Mouse (Mus musculus) heart, postnatal 0 days (tissue): ENCODE results near the gene Mrps31. TPM values are rescaled to one million over a fixed set of nuclear protein-coding genes. Genes with fewer than 3 reads are reported as not detected.

ENCODE experiments used
- ATAC-seq: fragments of 200-750 bp; cut with Nextera tagmentation; 2 replicates; pipeline ENCODE4 v1.8.0; 2017; ENCODE audit warnings: low read depth, moderate number of reproducible peaks, moderate library complexity; ENCODE audit not compliant: insufficient read depth
- DNase-seq: peaks from one replicate; pipeline ENCODE4 v3.0.0-alpha.2; 2016; ENCODE audit warnings: low spot score
- H3K27ac ChIP-seq: fragments of 300-500 bp; sonication (generic); 2 replicates; pipeline ENCODE4 v1.5.1; 2014; ENCODE audit warnings: low read depth, mild to moderate bottlenecking
- H3K27me3 ChIP-seq: fragments of 300-500 bp; sonication (generic); 2 replicates; pipeline ENCODE4 v1.6.1; 2014; ENCODE audit warnings: low read length, mixed read lengths; ENCODE audit not compliant: control insufficient read depth, insufficient read depth
- H3K36me3 ChIP-seq: fragments of 300-500 bp; sonication (generic); replicated peaks from 2 replicates; pipeline ENCODE4 v1.6.1; 2014; ENCODE audit warnings: low read length, mixed read lengths; ENCODE audit not compliant: control insufficient read depth, insufficient read depth
- H3K4me1 ChIP-seq: fragments of 300-500 bp; sonication (generic); 2 replicates; pipeline ENCODE4 v1.6.1; 2014; ENCODE audit warnings: antibody characterized with exemption; ENCODE audit not compliant: control insufficient read depth, insufficient read depth
- H3K4me2 ChIP-seq: fragments of 300-500 bp; sonication (generic); 2 replicates; pipeline ENCODE4 v1.6.1; 2014; ENCODE audit warnings: low read depth, mild to moderate bottlenecking, low read length, moderate library complexity
- H3K4me3 ChIP-seq: fragments of 300-500 bp; sonication (generic); 2 replicates; pipeline ENCODE4 v1.5.1; 2014; ENCODE audit warnings: low read depth, low read length
- H3K9ac ChIP-seq: fragments of 300-500 bp; sonication (generic); replicated peaks from 2 replicates; pipeline ENCODE4 v1.6.1; 2014; ENCODE audit warnings: low read depth, low read length, mixed read lengths
- H3K9me3 ChIP-seq: fragments of 300-500 bp; sonication (generic); replicated peaks from 2 replicates; pipeline ENCODE4 v1.6.1; 2016; ENCODE audit warnings: low read length; ENCODE audit not compliant: control insufficient read depth
- CTCF ChIP-seq: IDR thresholded peaks from 2 replicates; pipeline ENCODE4 v1.5.1; 2016; ENCODE audit warnings: antibody characterized with exemption, control low read depth, low read depth
- EP300 ChIP-seq: IDR thresholded peaks from 2 replicates; pipeline ENCODE4 v1.6.1; 2016; ENCODE audit warnings: antibody characterized with exemption, low read depth
- WGBS: fragments of 180-500 bp; shearing (Covaris S2); extraction: QIAGEN DNeasy Blood & Tissue Kit; methylation state at CpG from one replicate; pipeline ENCODE4 v1.1.7; 2014; 5-methylcytosine and 5-hydroxymethylcytosine counted together
- polyA plus RNA-seq: library from polyadenylated mRNA; unstranded; fragments of >200 nt; fragmentation: Nextera tagmentation; extraction: Ambion mirVana; gene quantifications from 2 replicates; pipeline ENCODE4 v1.2.1, GENCODE M21; 2015
- total RNA-seq: library from RNA; depleted of rRNA; stranded (reverse); fragments of >200 nt; gene quantifications from 2 replicates; pipeline ENCODE4 v1.2.3, GENCODE M21; 2014; ENCODE audit warnings: low replicate concordance

The Mrps31 gene
- total and polyA plus RNA-seq, 2 experiments from 2014 or later: 21.7 to 72.5 TPM

GRCm38 (mm10) chr8:22398142-22398951, 12.8 kb upstream of the Mrps31 start, which contains the start of gene Slc25a15:
Gene Slc25a15, minus strand, starts transcription at chr8:22398597.
- Histone ChIP-seq H3K4me2 (peak within 1 kb of the TSS; percentile 90), H3K36me3 (no peaks in the 10 kb centered on the region), H3K9me3 (no peaks in the 10 kb centered on the region), H3K27ac (peak within 1 kb of the TSS; percentile 79), H3K9ac (peak within 1 kb of the TSS; percentile 75), H3K4me1 (peaks cover 6% of the 10 kb centered on the region; the same call in 1 of the 2 replicates), H3K4me3 (peak within 1 kb of the TSS; percentile 71), H3K27me3 (no peaks in the 10 kb centered on the region)
- peak; percentile 94 for ATAC-seq
- TF ChIP-seq CTCF: no peak
- TF ChIP-seq EP300: no peak
- WGBS: under 1% methylated on average over 42 of the region's 77 CpGs
- DNase-seq: peak; percentile 84

- 77% methylated on average over 8 of the region's 8 CpGs for WGBS
Observed at GRCm38 (mm10) chr8:22399285-22399880, 11.8 kb upstream of the Mrps31 start.

GRCm38 (mm10) chr8:22400593-22400992, 10.6 kb upstream of the Mrps31 start:
- H3K4me2 ChIP-seq: no peak overlapping the region
- H3K36me3 ChIP-seq: no peaks in the 10 kb centered on the region
- H3K27ac ChIP-seq: no peak overlapping the region
- H3K27me3 ChIP-seq: no peaks in the 10 kb centered on the region
- TF ChIP-seq EP300 (no peak), CTCF (no peak)
- WGBS: 81% methylated on average over 4 of the region's 4 CpGs
- peaks cover 6% of the 10 kb centered on the region; the same call in 1 of the 2 replicates for H3K4me1 ChIP-seq
- no peak overlapping the region for H3K4me3 ChIP-seq
- DNase-seq: no peak
- no peak overlapping the region for H3K9ac ChIP-seq
- no peak for ATAC-seq
- H3K9me3 ChIP-seq: no peaks in the 10 kb centered on the region

More at GRCm38 (mm10) chr8:22399285-22399880, 11.8 kb upstream of the Mrps31 start:
- Histone ChIP-seq H3K9ac (peak overlapping the region; percentile 75; the same call in 1 of the 2 replicates), H3K9me3 (no peaks in the 10 kb centered on the region), H3K4me1 (peaks cover 6% of the 10 kb centered on the region; the same call in 1 of the 2 replicates), H3K4me2 (peak overlapping the region; percentile 90), H3K27me3 (no peaks in the 10 kb centered on the region), H3K4me3 (peak overlapping the region; percentile 71), H3K36me3 (no peaks in the 10 kb centered on the region), H3K27ac (peak overlapping the region; percentile 79)
- TF ChIP-seq CTCF (no peak), EP300 (no peak)
- no peak for DNase-seq
- ATAC-seq: no peak

GRCm38 (mm10) chr8:22403235-22403634, 7.9 kb upstream of the Mrps31 start:
- Histone ChIP-seq H3K27me3 (no peaks in the 10 kb centered on the region), H3K9me3 (no peaks in the 10 kb centered on the region), H3K36me3 (no peaks in the 10 kb centered on the region), H3K4me3 (no peak overlapping the region), H3K9ac (no peak overlapping the region), H3K4me1 (peaks cover 6% of the 10 kb centered on the region; the same call in 1 of the 2 replicates), H3K4me2 (no peak overlapping the region), H3K27ac (no peak overlapping the region)
- TF ChIP-seq CTCF: 0 out of 2 replicates have a peak, but pooled peaks have one; percentile 1
- TF ChIP-seq EP300: no peak
- DNase-seq (no peak), ATAC-seq (no peak)
- WGBS: 75% methylated on average over 2 of the region's 2 CpGs

DNA sequence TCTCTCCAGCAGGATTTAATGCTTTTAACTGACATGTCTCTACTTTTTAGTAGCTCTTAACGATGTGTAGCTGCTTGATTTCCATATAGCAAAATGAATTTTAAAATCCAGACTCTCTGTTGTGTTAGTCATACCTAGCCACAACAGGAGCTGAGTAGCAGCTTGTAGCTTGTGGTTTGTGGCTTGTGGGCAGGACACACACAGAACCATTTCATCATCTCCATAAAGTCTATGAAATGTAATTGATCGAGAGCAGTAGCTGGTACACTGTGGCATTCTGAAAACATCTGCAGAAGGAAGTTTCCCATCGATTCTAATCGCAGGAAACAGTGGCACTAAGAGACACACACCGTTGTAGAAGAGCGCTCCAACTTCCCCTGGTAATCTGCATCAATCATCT, 5.4 kb upstream of the Mrps31 start:
- no peak for DNase-seq
- Histone ChIP-seq H3K4me1 (no peaks in the 10 kb centered on the region), H3K4me3 (no peak overlapping the region), H3K27me3 (no peaks in the 10 kb centered on the region), H3K4me2 (no peak overlapping the region), H3K36me3 (no peaks in the 10 kb centered on the region), H3K9ac (no peak overlapping the region), H3K27ac (no peak overlapping the region), H3K9me3 (no peaks in the 10 kb centered on the region)
- TF ChIP-seq EP300: no peak
- no peak for TF ChIP-seq CTCF
- WGBS: 62% methylated on average over 6 of the region's 6 CpGs
- ATAC-seq: no peak
